Mouse (Mus musculus) hematopoietic stem cell, adult 5-6 weeks (primary cell): ENCODE results near the gene Nkg7. TPM values are rescaled to one million over a fixed set of nuclear protein-coding genes. Genes with fewer than 3 reads are reported as not detected.
A peak's percentile ranks its signal among the peaks of the same experiment; 100 is the strongest.

ENCODE experiments used
- ATAC-seq, 2 experiments: fragments of 125-278 bp in 1 of 2; replicated peaks in 1 of 2; 2 replicates each; pipeline ENCODE4 v1.8.0; 2016 to 2017; ENCODE audit warnings: inconsistent platforms in 2 of 2, mild to moderate bottlenecking in 2 of 2, moderate number of reproducible peaks in 2 of 2, low read depth in 1 of 2, moderate TSS enrichment in 1 of 2; ENCODE audit not compliant: low FRiP score in 2 of 2, poor library complexity in 2 of 2, severe bottlenecking in 2 of 2, insufficient read depth in 1 of 2, low TSS enrichment in 1 of 2
- total RNA-seq: library from RNA; stranded (forward); fragments of 172-1452, 232-1000 nt; gene quantifications from 2 replicates; pipeline ENCODE4 v1.2.3, GENCODE M21; 2017

The Nkg7 gene
- total RNA-seq, 1 experiment from 2014 or later: 94.2 TPM

DNA sequence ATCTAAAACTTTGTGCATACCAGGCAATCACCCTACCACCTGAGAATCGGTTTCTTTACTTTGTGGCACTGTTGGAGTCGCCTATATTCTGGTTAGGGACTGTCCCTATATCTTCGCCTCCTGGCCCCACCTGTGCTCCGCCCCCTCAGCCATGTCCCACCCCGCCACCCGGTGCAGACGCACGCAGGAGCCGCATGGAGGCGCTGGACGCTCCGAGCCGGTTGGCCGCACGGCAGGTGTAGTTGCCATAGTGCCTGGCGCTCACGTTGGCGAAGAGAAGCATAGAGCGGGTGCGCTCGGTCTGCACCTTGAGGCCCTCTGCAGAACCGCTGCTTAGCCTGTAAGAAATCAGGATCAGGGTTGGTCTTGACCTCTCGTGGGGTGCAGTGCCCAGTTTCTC lies 38.8 kb downstream of the Nkg7 start:
- peak; percentile 60 to 74 for ATAC-seq

DNA sequence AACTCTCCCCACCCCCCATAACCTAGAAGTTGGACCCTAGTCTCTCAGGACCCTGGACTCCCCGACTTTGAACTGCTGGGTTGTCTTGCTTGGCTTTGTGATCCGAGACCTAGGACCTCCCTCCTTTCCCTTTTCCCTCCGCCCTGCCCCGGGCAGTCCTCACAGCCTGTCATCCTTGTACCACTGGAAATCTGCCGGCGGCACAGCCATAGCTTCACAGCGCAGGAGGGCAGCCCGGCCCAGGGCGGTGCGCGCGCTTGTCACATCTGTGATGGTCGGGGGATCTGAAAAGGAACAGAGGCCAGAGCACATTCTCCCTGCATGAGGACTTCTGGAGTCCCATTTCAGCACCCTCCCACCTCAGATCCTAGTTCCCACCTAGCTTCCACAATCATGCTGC lies 39.5 kb downstream of the Nkg7 start:
- ATAC-seq: no peak

DNA sequence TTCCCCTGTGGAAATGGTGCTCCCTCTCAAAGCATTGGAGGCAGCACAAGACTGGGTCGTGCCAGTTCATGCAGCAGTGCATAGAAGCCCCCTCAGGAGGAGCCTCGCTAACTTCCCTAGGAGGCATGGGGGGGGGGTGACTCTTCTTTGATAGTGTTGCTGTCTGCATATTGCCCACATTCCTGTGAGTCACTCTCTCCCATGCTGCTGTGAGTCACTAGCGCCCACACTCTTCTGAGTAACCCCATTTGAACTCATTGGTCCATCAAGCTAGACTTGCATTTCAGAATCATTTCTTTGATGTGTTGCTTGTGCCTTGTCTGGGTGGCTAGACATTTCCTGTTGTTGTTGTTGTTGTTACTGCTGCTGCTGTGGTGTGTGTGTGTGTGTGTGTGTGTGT lies 44.3 kb downstream of the Nkg7 start:
- ATAC-seq: no peak

- no peak for ATAC-seq
Observed at GRCm38 (mm10) chr7:43482090-43482716, 45.3 kb downstream of the Nkg7 start.

DNA sequence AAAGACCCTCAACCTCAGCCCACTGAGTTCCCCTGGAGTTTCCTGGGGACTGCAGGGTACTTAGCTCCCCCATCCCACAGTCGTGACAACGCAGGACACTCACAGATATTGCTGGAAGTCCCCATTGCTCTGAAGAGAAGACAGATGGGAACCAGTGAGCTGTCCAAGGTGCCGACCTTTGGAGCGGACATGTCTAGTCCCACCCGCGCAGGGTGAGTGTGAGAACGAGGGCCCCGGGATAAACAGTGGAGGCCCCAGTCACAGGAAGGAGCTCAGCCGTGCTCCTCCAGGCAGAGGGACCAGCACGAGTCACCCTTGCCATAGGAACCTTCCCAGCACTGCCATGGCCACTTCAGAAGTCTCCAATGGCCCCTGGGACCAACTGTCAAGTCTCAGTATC lies 46.4 kb downstream of the Nkg7 start:
- ATAC-seq: peak in 1 of 2 experiments; percentile 33; a peak in 1 of 4 replicates

Other genes with a start within 250 kb of the Nkg7 start
- 23.1 and 28.8 TPM in 2 replicates for gene Zfp715, start 123.8 kb upstream of the Nkg7 start, total RNA-seq
- 5.0 and 7.6 TPM in 2 replicates for gene Siglecf, start 85.7 kb upstream of the Nkg7 start, total RNA-seq
- 3.0 and 6.3 TPM in 2 replicates for gene Siglecg, start 28.9 kb upstream of the Nkg7 start, total RNA-seq
- not detected in 2 replicates for gene Lim2, start 9.4 kb upstream of the Nkg7 start, total RNA-seq
- gene Cldnd2, start 3.7 kb downstream of the Nkg7 start, total RNA-seq: not detected in 2 replicates
- 316 and 319 TPM in 2 replicates for gene Etfb, start 7.0 kb downstream of the Nkg7 start, total RNA-seq
- gene Gm45233, start 7.1 kb downstream of the Nkg7 start, total RNA-seq: 2.5 TPM in 1 of 2 replicates, not detected in the other
- gene Vsig10l, start 26.1 kb downstream of the Nkg7 start, total RNA-seq: 5.0 and 5.1 TPM in 2 replicates
- gene Iglon5, start 53.0 kb downstream of the Nkg7 start, total RNA-seq: not detected in 2 replicates
- gene 4931406B18Rik, start 68.9 kb downstream of the Nkg7 start, total RNA-seq: not detected in 2 replicates
- gene Cd33, start 107.4 kb downstream of the Nkg7 start, total RNA-seq: 26.9 and 29.0 TPM in 2 replicates
- 6.1 and 6.6 TPM in 2 replicates for gene Zfp658, start 125.2 kb downstream of the Nkg7 start, total RNA-seq
- gene Zfp719, start 142.5 kb downstream of the Nkg7 start, total RNA-seq: 10.9 and 15.6 TPM in 2 replicates
- not detected in 2 replicates for gene Zfp819, start 170.1 kb downstream of the Nkg7 start, total RNA-seq
- not detected in 2 replicates for gene Ceacam18, start 197.6 kb downstream of the Nkg7 start, total RNA-seq
- gene Siglece, start 223.1 kb downstream of the Nkg7 start, total RNA-seq: 1.7 and 4.1 TPM in 2 replicates
- 6.3 and 9.8 TPM in 2 replicates for gene Ctu1, start 234.9 kb downstream of the Nkg7 start, total RNA-seq